Mouse (Mus musculus): ENCODE results near the gene Fbxo9.

GRCm38 (mm10) chr9:78035831-78036230 lies 73.0 kb downstream of the Fbxo9 start:
- no peak for TF ChIP-seq CTCF (conservative IDR thresholded peaks at IDR 0.05; ENCODE audit: insufficient read depth, insufficient read length, low read depth, low read length)
- no peak for TF ChIP-seq POLR2A (IDR thresholded peaks at IDR 0.05; ENCODE audit: low read depth, low read length)
